Mouse (Mus musculus): ENCODE results near the gene Rptor. TPM values are rescaled to one million over a fixed set of nuclear protein-coding genes. Genes with fewer than 3 reads are reported as not detected.

Rptor gene
- polyA plus RNA-seq, 1 experiment from 2014 or later: 9.2 TPM

DNA sequence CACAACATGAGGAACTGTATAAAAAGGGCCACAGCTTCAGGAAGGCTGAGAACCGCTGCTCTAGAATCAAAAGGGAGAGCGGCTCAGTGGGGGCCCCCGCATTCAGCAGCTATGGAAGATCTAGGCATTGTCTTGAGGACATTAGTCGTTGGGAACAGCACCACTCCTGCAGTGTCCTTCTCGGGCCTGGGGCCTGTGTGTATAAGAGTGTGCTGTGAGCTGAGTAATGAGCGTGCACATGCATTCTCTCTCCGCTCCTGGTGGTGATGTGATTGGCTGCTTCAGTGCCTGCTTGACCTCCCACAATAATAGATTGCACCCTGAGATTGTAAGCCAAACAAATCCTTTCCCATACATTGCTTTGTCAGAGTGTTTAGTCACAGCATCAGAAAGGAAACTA, 229.0 kb downstream of the Rptor start:
- H3K9ac ChIP-seq: no peak overlapping the region
- WGBS: 34% methylated on average over 7 of the region's 7 CpGs
- no peak overlapping the region for H3K27ac ChIP-seq
- H3K9me3 ChIP-seq (replicated peaks): no peaks in the 10 kb centered on the region
- H3K4me3 ChIP-seq: no peak overlapping the region
- peaks cover 14% of the 10 kb centered on the region for H3K4me1 ChIP-seq
- peaks cover 9% of the 10 kb centered on the region; the same call in 1 of the 2 replicates for H3K36me3 ChIP-seq (ENCODE audit: poor library complexity, severe bottlenecking)
- no peak for ATAC-seq
- H3K27me3 ChIP-seq: no peaks in the 10 kb centered on the region
- no peak overlapping the region for H3K4me2 ChIP-seq

DNA sequence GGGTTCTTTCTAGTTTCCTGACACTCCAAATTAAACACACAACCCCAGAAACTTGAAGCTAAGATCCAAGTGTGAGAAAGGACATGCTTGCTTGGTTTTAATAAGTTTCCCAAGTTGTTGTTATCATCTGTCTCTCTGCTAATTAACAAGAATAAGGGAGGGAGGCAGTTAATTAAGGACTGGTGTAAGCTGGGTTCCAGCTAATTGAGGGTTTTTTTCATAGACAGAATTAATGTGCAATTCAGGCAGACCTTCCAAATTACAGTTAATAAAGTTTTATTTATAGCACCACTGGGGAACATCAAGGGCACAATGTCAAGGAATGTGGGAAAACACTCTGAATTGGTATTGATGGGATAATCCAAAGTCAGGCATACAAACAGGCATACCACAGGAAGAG, 230.6 kb downstream of the Rptor start:
- H3K4me1 ChIP-seq: peaks cover 14% of the 10 kb centered on the region
- no peak overlapping the region for H3K4me2 ChIP-seq
- H3K27me3 ChIP-seq: no peaks in the 10 kb centered on the region
- ATAC-seq: no peak
- no peaks in the 10 kb centered on the region for H3K9me3 ChIP-seq (replicated peaks)
- no peak overlapping the region for H3K27ac ChIP-seq
- no peak overlapping the region for H3K4me3 ChIP-seq
- H3K36me3 ChIP-seq (ENCODE audit: poor library complexity, severe bottlenecking): peaks cover 5% of the 10 kb centered on the region; the same call in 1 of the 2 replicates
- no peak overlapping the region for H3K9ac ChIP-seq

DNA sequence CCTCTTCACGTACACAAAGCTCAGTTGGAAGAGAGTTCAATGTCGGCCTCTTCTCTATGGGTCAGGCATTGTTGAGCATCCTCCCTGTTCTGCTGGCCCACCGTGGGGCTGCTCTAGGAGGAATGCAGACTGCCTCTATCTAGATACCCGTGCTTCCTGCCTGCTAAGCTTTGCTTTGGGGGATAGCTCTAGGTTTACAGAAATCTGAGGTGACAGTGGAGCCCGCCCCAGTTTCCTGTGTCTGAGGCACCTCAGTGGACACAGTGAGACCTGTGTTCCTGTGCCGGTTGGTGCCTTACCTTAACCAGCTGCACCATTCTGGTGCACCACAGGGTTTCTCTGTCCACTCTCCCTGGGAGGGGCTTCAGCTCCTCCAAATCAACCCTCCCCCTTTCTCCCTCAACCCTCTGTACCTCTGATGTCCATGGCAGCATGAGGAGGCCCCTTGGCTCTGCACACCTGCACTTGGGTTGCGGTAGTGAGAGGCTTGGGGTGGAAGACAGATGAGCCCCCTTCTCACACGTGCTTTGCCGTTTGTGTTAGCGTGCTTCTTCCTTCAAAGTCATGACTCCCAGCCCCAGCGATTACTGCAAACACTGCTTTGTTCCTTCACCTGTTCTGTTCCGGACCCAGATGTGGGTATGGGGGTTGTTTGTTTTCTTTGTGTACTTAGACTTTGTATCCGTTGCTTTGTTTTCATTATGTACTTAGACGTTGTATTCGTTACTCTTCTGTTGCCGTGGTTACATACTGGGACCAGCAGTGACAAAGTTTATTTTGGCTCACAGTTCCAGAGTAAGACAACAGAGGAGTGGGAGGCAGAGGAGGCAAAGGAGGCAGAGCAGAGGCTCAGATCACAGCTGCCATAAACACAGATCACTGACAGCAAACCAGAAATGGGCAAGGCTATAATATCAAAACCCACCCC, 231.4 kb downstream of the Rptor start:
- Histone ChIP-seq H3K27me3 (no peaks in the 10 kb centered on the region), H3K9me3 (replicated peaks) (no peaks in the 10 kb centered on the region), H3K27ac (peak overlapping the region; percentile 33), H3K4me3 (no peak overlapping the region), H3K9ac (no peak overlapping the region), H3K4me2 (no peak overlapping the region), H3K4me1 (peaks cover 14% of the 10 kb centered on the region), H3K36me3 (ENCODE audit: poor library complexity, severe bottlenecking) (no peaks in the 10 kb centered on the region)
- ATAC-seq: no peak
- WGBS: 70% methylated on average over 16 of the region's 16 CpGs

DNA sequence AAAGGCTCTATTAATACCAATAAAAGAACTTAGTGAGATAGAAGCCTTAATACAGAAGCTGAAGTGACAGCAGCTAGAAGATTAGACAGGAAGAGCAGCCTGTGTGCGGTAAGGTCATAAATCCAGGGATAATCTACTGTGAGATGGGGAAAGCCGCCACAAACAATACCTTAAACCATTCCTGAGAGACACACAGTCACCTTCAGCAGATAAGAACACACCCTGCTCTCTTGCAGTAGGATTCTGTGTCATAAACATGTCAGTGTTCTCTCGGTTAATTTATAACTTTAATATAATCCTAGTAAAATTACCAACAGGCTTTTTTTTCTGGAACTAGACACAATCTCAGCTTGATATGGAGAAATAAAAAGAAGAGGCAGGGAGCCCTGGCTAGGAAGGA, 233.6 kb downstream of the Rptor start:
- no peaks in the 10 kb centered on the region for H3K36me3 ChIP-seq (ENCODE audit: poor library complexity, severe bottlenecking)
- peaks cover 14% of the 10 kb centered on the region for H3K4me1 ChIP-seq
- H3K9ac ChIP-seq: no peak overlapping the region
- no peaks in the 10 kb centered on the region for H3K9me3 ChIP-seq (replicated peaks)
- WGBS: 92% methylated on average over 3 of the region's 3 CpGs
- no peak overlapping the region for H3K27ac ChIP-seq
- ATAC-seq: no peak
- no peak overlapping the region for H3K4me3 ChIP-seq
- no peak overlapping the region for H3K4me2 ChIP-seq
- H3K27me3 ChIP-seq: no peaks in the 10 kb centered on the region

DNA sequence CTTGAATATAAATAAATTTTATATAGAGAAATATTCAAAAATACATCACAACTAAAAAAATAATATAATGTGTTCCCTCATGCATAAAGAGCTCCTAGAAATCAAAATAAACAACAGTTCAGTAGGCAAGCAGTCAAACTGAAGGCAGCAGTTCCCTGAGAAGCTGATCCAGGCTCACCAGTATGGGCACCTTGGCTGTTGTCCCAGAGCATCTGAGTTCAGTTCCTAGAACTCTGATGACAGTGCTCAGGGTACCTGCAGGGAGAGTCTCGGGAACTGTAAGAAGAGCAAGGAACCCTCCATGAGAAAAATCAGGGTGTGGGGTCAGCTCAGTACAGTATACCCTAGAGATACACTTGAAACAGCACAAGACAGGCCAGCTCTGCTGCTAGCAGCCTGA, 235.1 kb downstream of the Rptor start:
- no peak overlapping the region for H3K4me2 ChIP-seq
- no peak overlapping the region for H3K9ac ChIP-seq
- H3K27ac ChIP-seq: no peak overlapping the region
- H3K4me1 ChIP-seq: peaks cover 3% of the 10 kb centered on the region
- 87% methylated on average over 1 of the region's 1 CpGs for WGBS
- H3K9me3 ChIP-seq (replicated peaks): no peaks in the 10 kb centered on the region
- H3K4me3 ChIP-seq: no peak overlapping the region
- H3K27me3 ChIP-seq: no peaks in the 10 kb centered on the region
- no peak for ATAC-seq
- no peaks in the 10 kb centered on the region for H3K36me3 ChIP-seq (ENCODE audit: poor library complexity, severe bottlenecking)

DNA sequence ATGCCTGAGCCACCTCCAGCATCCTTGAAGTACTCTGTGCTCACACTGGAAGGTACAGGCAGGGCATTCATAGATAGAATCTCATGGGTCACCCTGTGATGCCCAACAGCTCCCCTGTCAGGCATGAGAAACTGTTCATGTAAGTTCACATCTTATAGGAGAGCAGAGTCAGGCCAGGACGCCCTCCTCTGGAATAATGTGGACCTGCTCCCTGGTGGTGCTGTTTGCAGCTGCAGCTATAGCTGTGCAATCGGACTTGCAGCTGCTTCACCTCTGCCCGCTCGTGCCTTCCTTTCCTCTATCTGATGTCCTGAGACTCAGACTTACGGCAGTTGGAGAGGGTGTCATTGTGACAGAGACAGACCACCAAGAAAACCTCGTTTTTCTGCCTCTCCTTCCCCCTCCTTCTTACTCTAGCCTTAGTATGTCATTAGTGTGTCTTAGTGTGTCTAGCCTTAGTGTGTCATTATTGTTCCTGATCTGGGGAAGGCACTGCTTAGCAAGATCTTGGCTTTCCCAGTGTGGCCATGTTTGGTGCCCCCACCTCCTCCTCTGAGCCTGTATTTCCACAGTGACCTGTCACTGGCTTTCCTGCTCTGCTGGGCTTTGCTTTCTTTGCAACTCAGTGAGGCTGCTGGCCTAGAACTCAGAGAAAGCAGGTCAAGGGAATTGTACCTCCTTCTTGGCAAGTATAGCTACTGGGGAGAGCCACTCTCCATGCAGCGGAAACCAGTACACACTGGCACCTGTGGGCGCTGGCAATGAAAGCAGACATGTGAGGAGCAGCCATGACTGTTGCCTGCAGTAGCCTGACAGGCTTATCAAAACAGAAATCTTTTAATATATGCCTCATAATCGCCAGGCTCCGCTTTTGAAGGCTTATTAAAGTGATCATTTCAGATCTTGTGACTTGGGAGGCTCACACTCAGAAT, 237.0 kb downstream of the Rptor start:
- peak overlapping the region; percentile 27; the same call in 1 of the 2 replicates for H3K27ac ChIP-seq
- no peak overlapping the region for H3K4me2 ChIP-seq
- H3K4me1 ChIP-seq: no peaks in the 10 kb centered on the region; the same call in 1 of the 2 replicates
- H3K36me3 ChIP-seq (ENCODE audit: poor library complexity, severe bottlenecking): peaks cover 8% of the 10 kb centered on the region
- 83% methylated on average over 10 of the region's 10 CpGs for WGBS
- ATAC-seq: no peak
- no peaks in the 10 kb centered on the region for H3K9me3 ChIP-seq (replicated peaks)
- H3K27me3 ChIP-seq: no peaks in the 10 kb centered on the region
- H3K4me3 ChIP-seq: no peak overlapping the region
- no peak overlapping the region for H3K9ac ChIP-seq

DNA sequence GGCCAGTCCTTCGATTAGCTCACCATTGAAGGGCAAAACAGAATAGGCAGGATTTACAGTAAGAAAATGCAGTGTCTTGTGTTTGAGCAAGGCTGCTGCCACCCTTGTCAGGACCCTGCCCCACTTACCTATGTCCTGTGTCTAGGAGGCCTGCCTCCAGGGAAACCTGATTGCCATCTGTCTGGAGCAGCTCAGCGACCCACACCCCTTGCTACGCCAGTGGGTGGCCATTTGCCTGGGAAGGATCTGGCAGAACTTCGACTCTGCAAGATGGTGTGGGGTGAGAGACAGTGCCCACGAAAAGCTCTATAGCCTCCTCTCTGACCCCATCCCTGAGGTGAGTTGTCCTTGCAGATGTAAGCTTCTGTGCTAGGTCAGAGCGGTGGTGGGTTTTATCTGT, 243.9 kb downstream of the Rptor start:
- Histone ChIP-seq H3K9ac (no peak overlapping the region), H3K9me3 (replicated peaks) (no peaks in the 10 kb centered on the region), H3K27me3 (no peaks in the 10 kb centered on the region), H3K4me1 (peaks cover 3% of the 10 kb centered on the region; the same call in 1 of the 2 replicates), H3K36me3 (ENCODE audit: poor library complexity, severe bottlenecking) (peaks cover 28% of the 10 kb centered on the region), H3K4me2 (no peak overlapping the region), H3K4me3 (no peak overlapping the region), H3K27ac (no peak overlapping the region)
- WGBS: 94% methylated on average over 6 of the region's 6 CpGs
- ATAC-seq: no peak

DNA sequence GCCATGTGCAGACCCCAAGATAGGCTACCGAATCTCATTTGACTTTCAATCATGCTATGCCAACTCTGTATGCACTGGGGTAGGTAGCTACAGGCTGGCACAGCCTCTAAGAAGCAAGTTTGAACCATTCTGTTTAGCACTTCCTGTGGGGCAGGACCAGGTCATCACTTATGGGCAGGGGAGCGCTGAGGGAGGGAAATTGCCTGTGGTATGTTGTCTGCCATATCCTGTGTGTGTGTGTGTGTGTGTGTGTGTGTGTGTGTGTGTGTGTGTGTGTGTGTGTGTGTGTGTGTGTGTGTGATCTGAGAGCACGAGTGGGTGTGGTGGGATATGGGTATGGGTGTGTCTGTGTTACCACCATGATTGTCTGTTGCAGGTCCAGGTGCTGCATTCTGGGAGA, 244.4 kb downstream of the Rptor start:
- Histone ChIP-seq H3K27ac (no peak overlapping the region), H3K4me1 (peaks cover 3% of the 10 kb centered on the region; the same call in 1 of the 2 replicates), H3K9ac (no peak overlapping the region), H3K27me3 (no peaks in the 10 kb centered on the region), H3K36me3 (ENCODE audit: poor library complexity, severe bottlenecking) (peaks cover 32% of the 10 kb centered on the region), H3K4me2 (no peak overlapping the region), H3K4me3 (no peak overlapping the region), H3K9me3 (replicated peaks) (no peaks in the 10 kb centered on the region)
- 93% methylated on average over 3 of the region's 3 CpGs for WGBS
- ATAC-seq: no peak

DNA sequence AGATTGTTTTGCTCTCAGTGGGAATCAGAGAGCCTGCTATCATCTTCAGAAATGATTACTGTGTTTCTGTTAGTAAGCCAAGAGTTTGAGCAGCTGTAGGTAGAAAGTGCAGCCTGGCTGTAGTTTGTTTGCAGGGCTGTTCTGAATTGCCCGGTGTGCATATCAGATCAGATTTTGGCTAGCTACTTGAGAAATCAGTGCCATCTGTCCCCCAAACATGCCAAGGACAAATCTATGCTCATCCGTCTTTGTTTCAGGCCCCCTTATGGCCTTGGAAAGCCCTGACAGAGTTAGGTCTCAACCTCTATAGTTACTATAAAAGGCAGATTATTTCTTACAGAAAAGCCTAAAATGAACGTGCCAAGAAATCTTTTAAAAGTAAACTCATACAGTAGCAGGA, 244.9 kb downstream of the Rptor start:
- ATAC-seq: no peak
- WGBS: 86% methylated on average over 3 of the region's 3 CpGs
- H3K9me3 ChIP-seq (replicated peaks): no peaks in the 10 kb centered on the region
- peaks cover 37% of the 10 kb centered on the region for H3K36me3 ChIP-seq (ENCODE audit: poor library complexity, severe bottlenecking)
- H3K9ac ChIP-seq: no peak overlapping the region
- no peak overlapping the region for H3K4me2 ChIP-seq
- no peak overlapping the region for H3K4me3 ChIP-seq
- no peak overlapping the region for H3K27ac ChIP-seq
- no peaks in the 10 kb centered on the region for H3K27me3 ChIP-seq
- peaks cover 3% of the 10 kb centered on the region; the same call in 1 of the 2 replicates for H3K4me1 ChIP-seq

DNA sequence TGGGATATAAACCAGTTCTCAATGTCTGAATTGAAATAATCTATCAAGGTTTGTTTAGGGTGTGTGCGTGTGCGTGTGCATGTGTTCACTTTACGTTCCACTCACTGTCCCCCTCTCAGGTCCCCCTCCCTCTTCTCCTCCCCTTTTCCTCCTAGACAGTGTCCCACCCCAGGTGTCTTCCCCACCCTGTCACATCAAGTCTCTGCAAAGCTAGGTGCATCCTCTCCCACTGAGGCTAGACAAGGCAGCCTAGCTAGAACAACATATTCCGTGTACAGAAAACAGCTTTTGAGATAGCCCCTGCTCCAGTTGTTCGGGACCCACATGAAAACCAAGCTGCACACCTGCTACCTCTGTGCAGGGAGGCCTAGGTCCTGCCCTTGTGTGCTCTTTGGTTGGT, 245.5 kb downstream of the Rptor start:
- Histone ChIP-seq H3K9ac (no peak overlapping the region), H3K27ac (no peak overlapping the region), H3K9me3 (replicated peaks) (no peaks in the 10 kb centered on the region), H3K4me1 (peaks cover 3% of the 10 kb centered on the region; the same call in 1 of the 2 replicates), H3K4me2 (no peak overlapping the region), H3K36me3 (ENCODE audit: poor library complexity, severe bottlenecking) (peaks cover 44% of the 10 kb centered on the region), H3K27me3 (no peaks in the 10 kb centered on the region), H3K4me3 (no peak overlapping the region)
- no peak for ATAC-seq
- 92% methylated on average over 5 of the region's 5 CpGs for WGBS

DNA sequence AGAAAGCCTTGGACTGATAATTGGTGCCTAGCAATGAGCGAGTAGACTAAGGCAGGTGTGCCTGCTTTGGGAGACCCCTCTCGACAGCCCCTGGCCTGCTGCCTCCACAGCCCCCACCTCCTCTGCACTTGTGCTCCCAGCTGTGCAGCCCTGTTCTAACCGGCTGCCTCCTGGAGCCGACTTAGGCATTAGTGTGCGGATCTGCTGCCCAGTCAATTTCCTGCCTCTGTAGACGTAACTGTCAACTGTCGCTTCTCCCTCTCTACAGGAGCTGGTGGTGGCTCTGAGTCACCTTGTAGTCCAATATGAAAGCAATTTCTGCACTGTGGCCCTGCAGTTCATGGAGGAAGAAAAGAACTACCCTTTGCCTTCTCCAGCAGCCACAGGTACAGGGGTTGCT, 253.3 kb downstream of the Rptor start:
- Histone ChIP-seq H3K36me3 (ENCODE audit: poor library complexity, severe bottlenecking) (peaks cover 67% of the 10 kb centered on the region), H3K9ac (no peak overlapping the region), H3K4me1 (no peaks in the 10 kb centered on the region), H3K9me3 (replicated peaks) (no peaks in the 10 kb centered on the region), H3K27ac (no peak overlapping the region), H3K27me3 (no peaks in the 10 kb centered on the region), H3K4me2 (no peak overlapping the region), H3K4me3 (no peak overlapping the region)
- ATAC-seq: no peak
- WGBS: 81% methylated on average over 7 of the region's 7 CpGs

Data from forebrain, embryonic 13.5 days (tissue).